Mouse (Mus musculus) gastrocnemius, adult 2 months (tissue): ENCODE data around the gene Astn2. TPM values are rescaled to one million over a fixed set of nuclear protein-coding genes. Genes with fewer than 3 reads are reported as not detected.

Experiments used
- DNase-seq: peaks from one replicate; pipeline ENCODE4 v3.0.0; 2022
- H3K27ac ChIP-seq: fragments of 200-600 bp; 2 replicates; pipeline ENCODE4 v1.8.1; 2022; ENCODE audit warnings: mild to moderate bottlenecking
- H3K4me3 ChIP-seq: fragments of 200-600 bp; 2 replicates; pipeline ENCODE4 v1.8.1; 2022; ENCODE audit warnings: mild to moderate bottlenecking, moderate library complexity
- CTCF ChIP-seq: fragments of 200-600 bp; IDR thresholded peaks from 2 replicates; pipeline ENCODE4 v1.8.1; 2022; ENCODE audit warnings: antibody characterized with exemption, mild to moderate bottlenecking, moderate library complexity
- intact Hi-C: fragments of 180-260 bp; cut with DNase I; formaldehyde crosslinking; loops from one replicate; pipeline ENCODE4 v1.15.1; 2025
- total RNA-seq, 2 experiments: library from RNA; stranded (reverse); gene quantifications; 2 replicates each; pipeline ENCODE4 v1.2.3; 2021

Gene Astn2
- total RNA-seq, 2 experiments from 2014 or later, result 0.61 to 1.0 TPM

DNA sequence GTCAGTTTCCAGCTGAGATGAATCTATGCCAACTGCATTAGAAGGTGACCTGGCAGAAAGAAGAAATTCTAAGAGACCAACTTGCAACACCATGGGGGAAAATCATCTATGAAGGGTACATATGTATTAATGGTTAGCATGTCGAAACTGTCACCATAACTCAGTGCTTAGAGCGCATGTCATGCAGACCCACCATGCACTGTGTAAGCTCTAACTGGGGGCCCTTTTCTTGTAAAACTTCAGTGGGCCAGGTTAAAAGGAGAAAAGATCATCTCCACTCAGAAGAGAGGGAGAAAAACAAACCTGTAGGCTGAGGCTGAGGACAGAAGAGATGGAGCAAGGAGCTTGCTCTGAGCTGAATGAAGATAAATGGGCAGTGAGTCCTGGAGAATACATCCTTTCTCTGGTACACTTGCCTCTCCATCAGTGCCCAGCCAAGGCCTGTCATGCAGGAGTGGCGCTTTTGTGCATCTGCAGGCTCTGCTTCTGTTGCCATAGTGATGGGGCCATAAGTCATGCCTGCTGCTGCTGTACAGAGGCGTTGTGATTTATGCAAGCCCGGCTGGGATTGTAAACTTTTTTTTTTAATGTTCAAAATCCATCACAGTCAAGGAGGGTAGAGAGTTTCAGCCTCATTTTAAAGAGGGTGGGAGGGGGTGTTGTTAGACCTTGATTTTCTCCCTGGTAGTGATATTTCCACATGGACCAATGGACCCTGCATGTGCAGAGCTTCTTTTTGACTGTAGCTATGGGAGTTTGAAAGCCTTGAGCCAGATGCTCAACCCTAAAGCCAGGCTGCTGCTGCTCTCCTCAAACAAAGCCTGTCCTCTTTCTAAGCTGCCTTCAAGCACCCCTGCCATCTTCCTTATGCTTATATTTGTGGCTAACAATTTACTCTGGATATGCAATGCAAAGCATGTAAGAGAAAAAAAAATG is 508.1 kb downstream of the Astn2 start:
- no peak overlapping the region for H3K27ac ChIP-seq
- intact Hi-C loops, result no loop called here
- no peak for DNase-seq
- H3K4me3 ChIP-seq, result no peak overlapping the region
- TF ChIP-seq CTCF, result no peak

DNA sequence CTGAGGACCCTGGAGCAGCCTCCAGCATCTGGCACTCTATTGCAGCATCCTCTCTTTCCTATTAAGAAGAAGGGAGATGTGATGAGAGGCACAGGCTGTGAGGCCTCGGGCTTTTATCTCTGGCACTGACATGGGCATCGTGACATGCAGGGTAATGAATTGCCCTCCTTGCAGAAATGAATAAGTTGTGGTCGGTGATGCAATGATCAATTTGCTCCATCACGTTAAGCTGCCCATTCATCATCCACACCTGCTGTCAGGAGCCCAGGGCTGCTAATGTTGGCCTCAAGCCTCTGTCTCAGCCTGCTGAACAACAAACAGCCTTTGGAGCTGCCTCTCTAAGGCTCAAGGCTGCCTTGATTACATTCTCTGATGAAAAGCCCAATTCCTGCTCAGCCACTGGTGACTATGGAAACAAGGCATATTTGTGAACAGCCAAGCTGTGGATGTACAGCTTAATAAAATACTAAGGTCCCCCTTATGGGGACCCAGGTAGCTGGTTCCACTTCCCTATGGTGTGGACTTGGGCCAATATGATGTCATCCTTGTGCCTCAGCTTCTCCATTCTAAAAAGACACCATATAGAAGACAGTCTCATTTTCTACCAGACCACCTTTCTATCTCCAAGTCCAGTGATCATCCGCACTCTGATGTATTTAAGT is 515.9 kb downstream of the Astn2 start:
- DNase-seq, result no peak
- no peak overlapping the region for H3K4me3 ChIP-seq
- TF ChIP-seq CTCF, result no peak
- intact Hi-C loops, result no loop called here
- no peak overlapping the region for H3K27ac ChIP-seq

DNA sequence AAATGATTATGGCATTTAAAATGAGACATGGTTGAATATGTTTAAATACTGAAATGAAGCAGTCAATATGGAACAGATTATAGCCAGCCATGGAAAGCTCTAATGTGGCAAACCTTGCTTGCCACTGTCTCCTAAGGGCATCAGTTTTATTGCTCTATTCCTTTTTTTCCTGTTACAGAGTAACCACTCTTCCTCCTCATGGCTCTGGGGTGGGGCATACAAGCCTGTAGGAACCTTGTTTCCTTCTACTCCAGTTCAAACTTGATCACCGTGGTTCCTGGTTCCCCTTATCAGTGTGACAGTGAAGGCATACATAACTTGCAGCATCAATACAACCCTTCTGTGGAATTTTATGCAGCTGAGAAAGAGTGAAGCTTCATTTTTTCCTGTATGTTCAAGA is 517.5 kb downstream of the Astn2 start:
- no peak for TF ChIP-seq CTCF
- H3K27ac ChIP-seq, result no peak overlapping the region
- intact Hi-C loops, result no loop called here
- DNase-seq, result no peak
- H3K4me3 ChIP-seq, result no peak overlapping the region

DNA sequence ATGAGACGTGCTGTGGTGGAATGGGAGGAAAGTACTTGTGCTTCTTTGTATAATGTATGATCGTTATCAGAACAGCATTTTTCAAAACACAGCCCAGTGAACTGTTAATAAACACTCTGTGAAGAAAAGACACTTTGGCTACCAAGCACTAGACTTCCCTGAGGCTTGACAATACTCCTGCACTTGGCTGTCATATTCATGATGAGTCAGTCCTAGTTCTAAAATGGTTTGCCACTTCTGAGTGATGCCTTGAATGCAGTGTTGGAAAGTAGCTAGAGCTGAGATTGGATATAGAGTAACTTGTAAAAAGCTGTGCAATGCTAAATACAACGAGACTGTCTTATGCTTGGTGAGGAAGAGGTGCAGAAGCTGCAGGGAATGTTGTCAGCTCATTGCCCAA is 518.5 kb downstream of the Astn2 start:
- intact Hi-C loops, result no loop called here
- TF ChIP-seq CTCF, result no peak
- no peak for DNase-seq
- no peak overlapping the region for H3K4me3 ChIP-seq
- H3K27ac ChIP-seq, result no peak overlapping the region

DNA sequence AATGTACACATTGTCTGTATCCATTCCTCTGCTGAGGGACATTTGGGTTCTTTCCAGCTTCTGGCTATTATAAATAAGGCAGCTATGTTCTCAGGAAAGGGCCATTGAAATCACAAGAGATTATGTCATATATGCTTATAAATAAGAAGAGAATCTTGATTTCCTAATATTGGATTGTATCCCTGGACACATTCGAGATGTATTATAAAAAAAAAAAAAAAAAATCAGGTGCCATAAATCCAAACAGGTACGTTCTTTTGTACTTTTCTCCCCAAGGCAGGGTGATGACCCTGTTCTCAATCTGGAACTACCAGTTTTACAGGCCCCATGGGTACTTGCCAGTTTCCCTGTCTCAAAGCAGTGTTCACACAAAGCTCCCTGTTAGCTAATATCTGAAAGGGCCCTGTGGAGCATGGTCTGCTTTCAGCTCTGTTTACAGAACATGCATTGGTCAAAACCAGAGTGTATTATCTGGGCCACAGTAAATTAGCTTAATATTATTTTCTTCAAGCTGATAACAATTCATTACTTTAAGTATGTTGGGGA is 530.1 kb downstream of the Astn2 start:
- no peak overlapping the region for H3K27ac ChIP-seq
- no peak for TF ChIP-seq CTCF
- DNase-seq, result no peak
- H3K4me3 ChIP-seq, result no peak overlapping the region
- intact Hi-C loops, result no loop called here

DNA sequence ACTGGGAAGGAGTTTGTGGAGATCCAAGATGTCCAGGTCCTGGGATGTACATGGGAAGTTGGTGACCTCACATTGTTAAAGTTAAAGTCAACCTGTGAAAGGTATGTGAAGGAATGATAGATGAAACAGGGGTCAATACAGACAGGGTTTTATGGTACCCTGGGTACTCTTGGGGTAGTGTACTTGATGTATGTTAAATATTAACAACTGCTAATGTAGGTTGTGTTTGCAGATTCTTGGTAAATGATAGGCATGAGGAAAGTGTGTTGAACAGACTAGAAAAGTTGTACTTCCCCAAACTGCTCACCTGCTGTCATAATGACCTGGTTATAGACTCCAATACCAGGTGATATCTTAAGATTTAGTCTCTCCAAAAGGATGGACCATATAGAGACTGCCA is 539.9 kb downstream of the Astn2 start:
- H3K27ac ChIP-seq, result no peak overlapping the region
- DNase-seq, result no peak
- TF ChIP-seq CTCF, result no peak
- intact Hi-C loops, result no loop called here
- no peak overlapping the region for H3K4me3 ChIP-seq

DNA sequence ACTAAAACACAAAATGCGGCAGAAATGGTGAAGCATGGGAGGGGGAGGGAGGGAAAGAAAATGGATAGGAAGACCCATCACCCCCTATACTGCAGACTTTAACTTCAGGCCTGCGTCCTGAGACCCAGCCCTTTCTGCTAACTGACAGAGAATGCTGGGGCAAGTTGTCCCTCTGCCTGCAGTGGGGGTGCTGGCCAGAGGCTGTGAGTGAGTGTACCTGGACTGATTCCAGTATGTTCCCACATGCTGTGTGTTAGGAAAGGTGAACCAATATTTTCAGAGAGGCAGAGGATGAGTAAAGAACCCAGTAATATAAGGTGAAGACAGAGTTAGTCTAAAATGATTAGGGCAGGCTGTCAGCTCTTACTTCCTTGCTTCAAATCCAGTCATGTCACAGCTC is 561.2 kb downstream of the Astn2 start:
- DNase-seq, result no peak
- Histone ChIP-seq H3K4me3 (no peak overlapping the region), H3K27ac (no peak overlapping the region)
- intact Hi-C loops, result no loop called here
- no peak for TF ChIP-seq CTCF

DNA sequence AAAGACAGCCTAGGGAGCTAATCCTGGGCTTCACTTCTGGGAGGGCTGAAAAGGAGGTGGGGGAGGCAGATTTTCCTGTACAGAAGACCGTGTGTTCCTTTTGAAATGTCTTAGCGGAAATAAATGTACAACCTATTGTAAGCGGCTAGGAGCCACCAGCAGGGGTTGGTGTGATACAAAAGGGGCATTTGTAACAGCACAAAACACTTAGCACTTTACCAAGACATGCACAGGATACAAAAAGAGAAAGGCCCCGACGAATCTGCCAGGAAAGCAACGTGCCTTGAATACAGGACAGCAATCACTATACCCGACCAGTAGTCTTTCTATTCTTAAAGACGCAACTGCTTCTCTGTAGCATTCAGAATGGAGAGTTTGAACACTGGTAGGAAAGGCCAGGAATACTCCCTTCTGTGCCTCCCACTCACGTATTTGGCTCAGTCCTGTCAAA is 564.8 kb downstream of the Astn2 start:
- Histone ChIP-seq H3K4me3 (no peak overlapping the region), H3K27ac (no peak overlapping the region)
- no peak for DNase-seq
- intact Hi-C loops, result no loop called here
- TF ChIP-seq CTCF, result no peak

DNA sequence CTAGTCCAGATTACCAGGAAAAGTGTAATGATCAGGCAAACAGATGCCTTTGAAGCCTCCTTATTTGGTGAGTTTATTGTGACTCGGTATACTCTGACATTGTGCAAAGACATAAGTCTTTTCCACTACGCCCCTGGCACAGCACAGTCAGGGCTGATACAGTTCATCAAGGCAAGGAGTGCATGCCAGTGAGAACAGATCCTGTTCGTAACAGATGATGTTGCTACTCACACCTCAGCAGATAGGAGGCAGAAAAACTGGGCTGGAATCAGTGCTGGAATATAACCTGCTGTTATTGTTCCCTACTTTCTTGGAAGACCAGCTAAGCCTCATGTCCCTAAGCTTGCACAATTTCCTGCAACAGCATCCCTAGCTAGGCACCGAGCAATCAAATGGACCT is 565.6 kb downstream of the Astn2 start:
- no peak for TF ChIP-seq CTCF
- intact Hi-C loops, result no loop called here
- DNase-seq, result no peak
- Histone ChIP-seq H3K4me3 (no peak overlapping the region), H3K27ac (no peak overlapping the region)

DNA sequence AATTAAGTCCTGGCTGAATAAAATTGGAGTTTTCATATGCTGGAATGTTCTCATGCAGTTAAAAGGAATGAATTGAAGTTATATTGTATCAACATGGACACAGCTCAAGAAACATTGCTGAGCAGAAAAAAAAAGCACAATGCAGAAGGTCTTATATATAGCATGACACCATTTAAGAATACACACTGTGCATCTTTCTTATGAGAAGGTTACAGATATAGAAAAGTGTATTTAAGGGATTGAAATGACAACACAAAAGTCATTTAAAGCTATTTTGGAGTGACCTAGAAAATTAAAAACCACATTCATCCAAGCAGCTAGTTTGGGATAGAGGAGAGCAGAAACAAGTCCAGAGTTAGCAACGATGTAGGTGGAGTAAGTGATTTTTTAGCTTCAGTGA is 571.4 kb downstream of the Astn2 start:
- H3K4me3 ChIP-seq, result no peak overlapping the region
- no peak overlapping the region for H3K27ac ChIP-seq
- no peak for TF ChIP-seq CTCF
- intact Hi-C loops, result no loop called here
- DNase-seq, result no peak

DNA sequence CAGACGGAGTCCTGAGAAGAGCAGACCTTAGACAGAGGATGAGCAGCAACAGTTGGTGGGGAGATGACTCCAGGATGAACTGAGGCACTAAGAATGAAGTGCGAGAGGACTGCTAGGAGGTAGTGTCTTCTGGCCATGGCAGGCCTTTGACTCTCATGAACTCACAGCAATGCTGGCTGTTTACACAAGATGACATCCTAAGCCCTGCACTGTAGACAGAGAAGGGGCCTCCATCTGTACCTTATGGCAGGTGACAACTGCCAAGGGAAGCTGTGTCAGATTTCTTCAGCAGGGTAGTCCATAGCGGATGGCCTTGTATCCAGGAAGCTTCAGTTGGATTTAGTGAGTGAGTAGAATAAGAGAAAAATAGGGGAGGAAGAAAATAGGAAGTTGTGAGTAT is 572.5 kb downstream of the Astn2 start:
- intact Hi-C loops, result no loop called here
- Histone ChIP-seq H3K4me3 (no peak overlapping the region), H3K27ac (no peak overlapping the region)
- no peak for DNase-seq
- no peak for TF ChIP-seq CTCF

DNA sequence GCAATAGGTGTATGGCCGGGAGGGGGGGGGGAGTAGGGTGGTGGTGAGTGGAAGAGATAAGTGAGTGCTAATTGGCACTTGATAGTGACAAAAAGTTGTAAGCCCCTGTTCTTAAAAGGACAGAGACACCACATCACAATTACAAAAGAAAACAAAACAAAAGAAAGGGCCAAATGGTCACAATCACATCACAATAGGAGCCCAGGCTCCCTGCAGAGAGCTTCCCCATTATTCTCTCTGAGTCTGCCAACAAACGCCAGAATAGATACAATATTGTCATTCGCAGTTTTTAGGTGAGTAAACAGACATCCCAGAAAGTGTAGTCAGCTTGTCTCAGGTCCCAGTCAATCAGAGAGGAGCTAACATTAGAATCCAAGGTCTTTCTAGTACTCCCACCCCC is 573.9 kb downstream of the Astn2 start:
- no peak for TF ChIP-seq CTCF
- no peak overlapping the region for H3K4me3 ChIP-seq
- intact Hi-C loops, result no loop called here

DNA sequence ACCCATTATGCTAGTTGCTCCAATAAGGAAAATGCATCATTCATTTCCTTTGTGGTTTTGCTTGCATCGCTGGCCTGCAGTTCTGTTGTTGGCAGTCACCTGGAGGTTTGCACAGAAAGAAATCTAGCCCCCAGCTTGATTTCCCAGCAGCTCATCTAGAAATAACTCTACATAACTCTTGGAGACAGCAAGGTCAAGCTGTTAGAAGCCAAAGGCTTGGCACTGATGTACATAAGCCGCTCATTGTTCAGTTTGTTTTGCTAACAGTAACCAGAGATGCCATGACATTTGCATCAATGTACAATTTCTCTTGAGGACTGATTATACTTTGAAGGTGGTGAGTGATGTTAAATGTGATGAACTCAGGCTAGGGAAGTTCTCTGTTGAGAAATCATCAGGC is 583.3 kb downstream of the Astn2 start:
- no peak for TF ChIP-seq CTCF
- no peak overlapping the region for H3K27ac ChIP-seq
- intact Hi-C loops, result no loop called here

More for the DNA sequence above, 573.9 kb downstream of the Astn2 start:
- DNase-seq, result no peak
- H3K27ac ChIP-seq, result no peak overlapping the region

More for the DNA sequence above, 583.3 kb downstream of the Astn2 start:
- DNase-seq, result no peak
- H3K4me3 ChIP-seq, result no peak overlapping the region
